Mouse (Mus musculus) frontal cortex, postnatal 10 days (tissue): ENCODE results near the gene Phf7.

ENCODE experiments used
- DNase-seq, 2 experiments: peaks; one replicate each; pipeline ENCODE4 v3.0.0; 2022; ENCODE audit warnings: low spot score in 2 of 2, mixed read lengths in 1 of 2

The Phf7 gene

GRCm38 (mm10) chr14:31251084-31251604, at the start of gene Phf7, which contains the start of gene Bap1:
Gene Phf7, minus strand, starts transcription at chr14:31251317.
Gene Bap1, plus strand, starts transcription at chr14:31251450.
- DNase-seq = peak; percentile 91 to 97

- no peak for DNase-seq
These were observed 34.6 kb upstream of the Phf7 start for GRCm38 (mm10) chr14:31285728-31286127.

DNA sequence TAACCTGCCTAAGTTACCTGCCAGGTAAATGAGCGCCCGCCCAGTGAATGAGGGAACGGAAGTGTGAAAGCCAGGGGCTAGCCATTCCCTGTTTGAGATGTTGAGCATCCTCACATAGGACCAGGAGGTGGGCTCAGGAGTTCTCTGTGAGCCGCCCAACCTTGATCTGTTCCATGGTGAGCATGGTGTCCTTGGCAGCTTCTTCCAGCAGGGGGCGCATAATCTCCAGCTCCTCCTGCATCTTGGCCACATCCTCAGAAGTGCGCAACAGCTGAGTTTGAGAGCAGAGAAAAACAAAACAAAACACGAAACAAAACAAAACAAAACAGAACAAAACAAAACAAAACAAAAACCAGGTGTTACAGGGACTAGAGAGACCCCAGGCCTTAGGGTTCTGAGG, 21.0 kb upstream of the Phf7 start:
- DNase-seq = peak in 1 of 2 experiments; percentile 71

GRCm38 (mm10) chr14:31271121-31271520, 20.0 kb upstream of the Phf7 start:
- DNase-seq = no peak

- peak; percentile 49 to 55 for DNase-seq
These were observed 18.5 kb upstream of the Phf7 start for GRCm38 (mm10) chr14:31269456-31270100.

DNA sequence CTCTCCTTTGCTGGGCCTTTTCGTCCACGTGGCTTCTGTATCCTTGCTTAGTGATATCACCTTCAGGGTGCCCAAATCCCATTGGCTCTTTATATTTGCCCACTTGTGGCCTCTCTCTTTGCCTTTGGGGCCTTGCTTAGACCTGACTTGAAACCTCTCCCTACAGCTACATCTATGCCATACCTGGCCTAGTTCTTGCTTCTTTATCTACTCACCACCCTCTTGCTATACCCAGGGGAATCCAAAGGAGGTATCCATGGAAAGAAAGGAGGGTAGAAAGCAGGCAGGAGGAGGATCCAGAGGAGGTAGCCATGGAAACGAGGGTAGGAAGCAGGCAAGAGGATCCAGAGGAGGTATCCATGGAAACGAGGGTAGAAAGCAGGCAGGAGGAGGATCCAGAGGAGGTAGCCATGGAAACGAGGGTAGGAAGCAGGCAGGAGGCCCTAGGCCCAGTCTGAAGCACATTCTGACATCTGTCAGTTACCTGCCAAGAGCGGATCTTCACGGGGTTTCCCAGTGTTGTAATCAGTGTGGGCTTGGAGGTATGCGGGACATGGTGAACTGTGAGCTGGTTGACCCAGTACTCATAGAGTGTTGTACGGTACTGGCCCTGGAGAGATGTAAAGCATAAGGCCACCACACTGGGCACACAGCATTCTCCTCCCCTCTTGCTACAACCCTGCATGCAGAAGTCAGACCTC, 17.3 kb upstream of the Phf7 start:
- DNase-seq = peak; percentile 52 to 67

DNA sequence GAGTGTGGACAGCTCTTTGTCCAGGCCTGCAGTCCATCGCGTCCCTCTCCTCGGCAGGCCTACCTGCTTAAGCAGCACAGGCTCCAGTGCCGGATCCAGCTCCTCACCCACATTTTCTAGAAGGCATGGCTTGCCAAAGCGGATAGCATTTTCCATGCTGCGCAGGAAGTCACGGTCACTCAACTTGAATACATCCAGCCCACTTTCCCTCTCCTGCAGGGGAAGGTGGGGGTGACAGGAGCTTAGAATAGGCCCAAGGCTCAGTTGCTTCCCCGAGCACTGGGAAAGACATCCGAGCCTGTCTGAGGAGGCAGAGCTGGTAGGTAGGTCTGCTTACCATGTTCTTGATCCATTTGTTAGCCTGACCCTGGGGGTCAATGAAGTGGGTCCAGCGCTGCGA, 16.5 kb upstream of the Phf7 start:
- no peak for DNase-seq

DNA sequence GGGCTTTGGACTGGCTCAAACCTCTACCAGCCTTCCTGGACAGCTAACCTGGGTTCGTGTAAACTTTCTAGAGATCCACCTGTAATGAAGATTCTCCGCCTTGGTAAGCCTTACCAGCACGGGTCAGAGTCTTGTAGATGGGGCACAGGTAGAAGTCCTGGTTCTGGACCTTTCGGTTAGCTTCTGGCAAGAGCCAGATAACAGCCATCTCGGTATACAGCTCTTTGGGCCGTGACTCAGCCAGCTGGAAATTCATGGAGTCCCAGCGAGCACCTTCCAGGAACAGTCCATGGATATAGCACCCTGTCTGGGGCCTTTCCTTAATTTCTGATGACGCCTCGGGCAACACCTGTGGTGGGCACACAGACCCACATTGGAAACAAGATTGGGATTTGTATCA, 9.8 kb upstream of the Phf7 start:
- no peak for DNase-seq

DNA sequence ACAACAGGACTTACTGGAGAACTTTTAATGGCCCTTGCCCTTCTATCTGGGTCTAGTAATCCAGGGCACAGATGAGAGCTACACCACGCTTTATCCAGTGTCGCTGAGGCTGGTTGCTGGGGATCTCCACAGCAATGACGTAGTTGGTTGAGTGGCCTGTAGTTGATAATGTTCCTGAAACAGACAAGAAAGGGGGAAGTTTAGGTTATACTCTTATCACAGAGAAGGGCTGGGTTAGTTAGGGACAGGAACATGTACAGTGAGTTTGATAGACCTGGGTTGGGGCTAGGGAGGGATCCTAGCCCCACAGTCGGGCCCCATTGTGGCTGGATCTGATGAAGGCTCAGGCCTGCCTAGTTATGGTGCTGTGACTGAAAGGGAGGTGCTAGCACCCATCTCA, 9.3 kb upstream of the Phf7 start:
- no peak for DNase-seq

GRCm38 (mm10) chr14:31258476-31259050, 7.4 kb upstream of the Phf7 start:
- DNase-seq = no peak

GRCm38 (mm10) chr14:31252091-31252490, 974 bp upstream of the Phf7 start:
- no peak for DNase-seq

DNA sequence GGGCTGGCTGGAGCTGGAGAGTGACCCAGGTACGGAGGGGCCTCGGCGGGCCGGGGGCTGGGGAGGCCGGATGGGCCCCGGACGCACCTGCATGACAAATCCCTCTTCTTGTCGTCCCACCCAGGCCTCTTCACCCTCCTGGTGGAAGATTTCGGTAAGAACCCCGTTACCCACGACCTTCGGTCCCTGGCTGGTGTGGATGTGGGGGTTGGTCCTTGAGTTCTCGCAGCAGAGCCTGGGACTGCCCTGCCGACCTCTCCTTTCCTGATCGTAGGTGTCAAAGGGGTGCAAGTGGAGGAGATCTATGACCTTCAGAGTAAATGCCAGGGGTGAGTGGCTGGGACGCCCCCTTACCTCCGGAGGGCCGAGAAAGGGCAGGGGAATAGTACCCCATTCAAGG, 509 bp upstream of the Phf7 start:
- no peak for DNase-seq

DNA sequence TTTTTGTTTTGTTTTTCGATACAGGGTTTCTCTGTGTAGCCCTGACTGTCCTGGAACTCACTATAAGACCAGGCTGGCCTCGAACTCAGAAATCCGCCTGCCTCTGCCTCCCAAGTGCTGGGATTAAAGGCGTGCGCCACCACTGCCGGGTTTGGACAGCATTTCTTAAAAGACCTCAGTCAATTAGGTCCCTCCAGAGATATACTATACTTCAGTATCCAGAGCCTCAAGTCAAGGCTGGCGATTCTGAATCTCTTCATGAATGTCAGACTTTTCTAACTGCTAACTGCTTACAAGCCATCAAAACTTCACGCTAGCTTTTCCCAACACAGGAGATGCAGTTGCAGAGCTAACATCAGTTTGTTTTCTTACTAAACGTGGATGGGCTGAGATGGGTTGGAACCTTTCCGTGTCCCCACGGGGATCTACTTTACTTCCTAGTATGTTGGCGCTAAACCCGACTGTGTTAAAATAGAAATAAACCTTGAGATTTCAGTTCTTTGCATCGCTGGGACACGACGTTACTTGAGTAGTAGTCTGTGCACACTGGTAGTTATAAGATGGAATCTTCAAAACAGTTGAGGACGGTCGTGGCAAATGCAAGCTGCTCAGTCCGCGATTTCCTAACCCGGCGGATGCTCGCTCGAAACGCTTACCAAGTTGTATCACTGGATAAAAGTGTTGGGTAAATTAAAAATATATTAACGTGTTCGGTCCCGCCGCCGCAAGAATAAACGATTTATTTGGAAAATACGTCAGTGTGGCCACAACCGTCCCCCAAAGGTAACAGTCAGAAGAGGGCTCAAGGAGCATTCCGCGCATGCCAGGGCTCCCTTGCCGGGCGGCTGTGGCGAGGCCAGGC, 664 bp downstream of the Phf7 start:
- DNase-seq = no peak

- no peak for DNase-seq
These were observed 2.7 kb downstream of the Phf7 start for GRCm38 (mm10) chr14:31248396-31248795.

DNA sequence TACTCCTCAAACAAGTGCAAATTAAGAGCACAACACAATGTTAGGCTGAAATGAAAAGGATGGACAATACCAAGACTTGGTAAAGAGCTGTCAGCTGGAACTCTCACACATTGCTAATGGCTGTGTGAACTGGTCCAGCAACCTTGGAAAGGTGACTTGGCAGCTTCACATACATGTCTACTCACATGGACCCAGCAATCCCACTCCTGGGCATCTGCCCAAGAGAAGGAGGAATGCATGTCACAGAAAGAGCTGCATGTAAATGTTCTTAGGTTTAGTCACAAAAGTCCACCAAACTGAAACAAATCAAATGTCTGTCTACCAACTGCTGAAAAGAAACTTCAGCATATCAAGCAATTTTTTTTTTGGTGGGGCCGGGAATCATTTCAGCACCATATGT, 5.2 kb downstream of the Phf7 start:
- DNase-seq = no peak

DNA sequence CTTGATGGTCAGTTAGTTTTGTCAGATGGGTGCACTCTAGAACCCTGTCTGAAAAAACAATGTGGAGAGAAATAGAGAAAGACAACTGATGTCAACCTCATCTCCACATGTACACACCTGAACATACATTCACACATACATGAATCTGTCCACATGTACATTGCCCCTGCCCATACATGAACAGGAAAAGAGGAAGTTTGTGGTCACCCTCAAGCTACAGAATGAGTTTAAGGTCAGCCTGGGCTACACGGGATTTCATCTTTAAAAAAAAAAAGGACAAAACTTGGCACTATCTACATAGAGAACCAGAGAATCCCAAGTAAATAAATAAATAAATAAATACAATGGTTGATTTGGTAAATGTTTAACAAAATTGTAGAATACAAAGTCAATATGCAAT, 6.3 kb downstream of the Phf7 start:
- DNase-seq = no peak

GRCm38 (mm10) chr14:31240528-31240927, 10.6 kb downstream of the Phf7 start:
- DNase-seq = no peak

GRCm38 (mm10) chr14:31237101-31237882, 13.8 kb downstream of the Phf7 start:
- no peak for DNase-seq

DNA sequence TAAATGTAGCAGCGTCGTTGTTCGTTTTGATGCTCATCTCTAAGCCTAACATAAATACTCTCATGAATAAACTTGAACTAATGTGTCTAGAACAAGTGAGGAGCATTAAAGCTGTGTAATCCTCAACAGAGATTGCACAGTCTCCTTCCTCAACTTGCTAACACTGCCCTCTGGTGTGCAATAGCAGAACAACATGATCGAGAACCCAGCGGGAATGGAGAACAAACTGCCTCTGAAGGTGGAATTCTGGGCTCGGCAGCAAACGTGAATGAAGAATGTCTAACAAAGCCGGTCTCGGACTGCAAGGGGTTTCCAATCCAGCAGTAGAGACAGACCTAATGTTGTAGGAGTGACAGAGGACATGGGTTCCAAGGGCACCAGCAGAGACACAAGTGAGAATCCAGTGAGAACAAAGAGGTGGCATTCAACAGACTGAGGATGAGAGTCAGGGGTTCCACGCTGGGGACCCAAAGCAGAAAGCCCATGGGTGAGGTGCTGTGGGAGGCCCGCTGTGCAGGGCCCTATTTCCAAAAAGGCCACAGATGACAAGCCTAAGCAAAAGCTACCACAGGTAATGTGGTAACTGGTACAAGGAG, 17.0 kb downstream of the Phf7 start:
- peak in 1 of 2 experiments; percentile 78 for DNase-seq

DNA sequence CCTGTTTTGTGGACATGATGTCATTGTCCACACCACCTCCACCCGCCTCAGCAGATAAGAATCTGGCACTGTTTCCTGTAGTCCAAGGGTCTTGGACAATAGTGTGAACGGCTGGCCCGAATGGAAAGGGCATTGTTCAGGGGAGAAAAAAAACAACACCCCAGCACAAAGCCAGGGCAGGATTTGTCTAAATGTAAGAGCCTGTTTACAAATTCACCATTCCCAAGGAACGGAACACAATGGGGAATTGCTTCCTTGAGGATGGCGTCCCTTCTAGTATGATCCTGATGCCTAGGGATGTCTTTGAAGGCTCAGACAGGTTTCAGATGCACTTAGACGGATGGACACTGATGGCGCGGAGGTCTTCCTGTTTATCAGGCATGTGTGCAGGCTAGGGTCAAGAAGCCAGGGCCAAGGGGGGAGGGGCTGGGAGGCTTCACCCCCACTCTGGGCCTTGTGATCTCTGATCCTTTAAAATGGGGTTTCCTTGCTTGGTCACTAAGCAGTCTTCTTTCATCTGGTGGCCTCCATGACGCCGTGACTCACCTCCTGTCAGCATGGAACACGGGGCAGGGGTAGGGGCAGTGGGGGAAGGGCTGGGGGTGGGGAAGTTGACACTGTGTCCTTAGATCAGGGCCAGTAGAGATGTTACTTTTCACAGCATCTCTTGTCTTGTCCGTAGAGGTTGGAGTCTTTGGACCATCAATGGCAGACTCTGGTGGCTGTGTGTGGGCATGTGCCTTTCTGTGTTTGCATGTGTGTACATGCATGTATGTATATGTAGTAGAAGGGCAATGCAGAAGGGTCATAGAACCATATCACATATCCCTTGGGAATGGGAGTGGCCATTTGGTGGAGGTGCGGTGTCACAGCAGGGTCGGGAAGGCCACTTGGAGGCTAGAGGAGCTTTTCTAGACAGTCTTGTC, 17.8 kb downstream of the Phf7 start:
- no peak for DNase-seq
